Mouse (Mus musculus) erythroblast, adult 5-6 weeks (primary cell): ENCODE results near the gene Spop. TPM values are rescaled to one million over a fixed set of nuclear protein-coding genes. Genes with fewer than 3 reads are reported as not detected.

ENCODE experiments used
- ATAC-seq: replicated peaks from 2 replicates; pipeline ENCODE4 v1.8.0; 2016; ENCODE audit warnings: moderate number of reproducible peaks, mild to moderate bottlenecking, moderate TSS enrichment, inconsistent platforms; ENCODE audit not compliant: poor library complexity, low FRiP score, severe bottlenecking
- total RNA-seq, 2 experiments: library from RNA; stranded (forward) in 1 of 2; stranded (reverse) in 1 of 2; fragments of 150-400 nt in 1 of 2; fragments of 200-764, 138-1000 nt in 1 of 2; gene quantifications; 2 replicates each; pipeline versions ENCODE4 v1.2.3 to v1.2.4; 2015 to 2017; ENCODE audit warnings: low replicate concordance in 2 of 2

Gene Spop
- total RNA-seq, 2 experiments from 2014 or later, result 43.5 to 51.9 TPM

DNA sequence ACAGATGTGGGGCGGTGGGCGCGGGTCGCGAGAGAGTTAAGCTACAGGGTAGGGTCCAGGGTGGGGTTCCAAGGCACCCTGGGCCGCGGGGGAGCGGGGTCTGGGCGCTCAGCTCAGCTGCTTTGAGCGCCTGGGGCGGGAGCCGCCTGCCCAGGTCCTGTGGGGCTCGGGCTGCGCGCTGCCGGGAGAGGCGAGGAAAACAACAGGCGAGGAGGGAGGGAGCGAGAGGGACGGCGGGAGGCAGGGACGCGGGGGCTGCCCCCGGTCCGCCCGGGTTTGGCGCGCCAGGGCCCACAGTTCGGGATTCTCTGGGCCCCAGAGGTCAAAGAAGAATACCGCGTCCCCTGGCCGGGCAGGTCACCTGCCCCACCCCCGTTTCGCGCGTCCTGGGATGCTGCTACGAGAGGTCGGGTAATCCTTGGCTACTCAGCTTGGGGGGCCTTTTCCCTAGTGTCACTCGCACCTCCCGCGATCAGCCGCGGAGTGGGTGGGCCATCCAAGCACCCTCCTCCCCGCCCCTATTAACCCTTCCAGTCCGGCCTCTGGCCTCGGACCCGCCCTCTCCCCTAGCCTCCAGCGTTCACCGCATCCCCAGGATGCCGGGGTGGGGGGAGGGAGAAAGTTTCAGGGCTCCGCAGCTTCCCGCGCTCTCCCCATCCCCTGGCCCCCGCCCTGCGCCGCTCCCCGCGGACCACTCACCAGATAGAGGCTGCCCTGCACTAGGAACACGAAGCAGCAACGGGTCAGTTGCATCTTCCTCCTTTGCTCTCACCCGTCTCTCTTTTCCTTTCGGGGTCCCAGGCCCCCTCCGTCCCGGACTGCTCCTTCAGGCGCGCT, 99.8 kb downstream of the Spop start:
- ATAC-seq, result no peak

DNA sequence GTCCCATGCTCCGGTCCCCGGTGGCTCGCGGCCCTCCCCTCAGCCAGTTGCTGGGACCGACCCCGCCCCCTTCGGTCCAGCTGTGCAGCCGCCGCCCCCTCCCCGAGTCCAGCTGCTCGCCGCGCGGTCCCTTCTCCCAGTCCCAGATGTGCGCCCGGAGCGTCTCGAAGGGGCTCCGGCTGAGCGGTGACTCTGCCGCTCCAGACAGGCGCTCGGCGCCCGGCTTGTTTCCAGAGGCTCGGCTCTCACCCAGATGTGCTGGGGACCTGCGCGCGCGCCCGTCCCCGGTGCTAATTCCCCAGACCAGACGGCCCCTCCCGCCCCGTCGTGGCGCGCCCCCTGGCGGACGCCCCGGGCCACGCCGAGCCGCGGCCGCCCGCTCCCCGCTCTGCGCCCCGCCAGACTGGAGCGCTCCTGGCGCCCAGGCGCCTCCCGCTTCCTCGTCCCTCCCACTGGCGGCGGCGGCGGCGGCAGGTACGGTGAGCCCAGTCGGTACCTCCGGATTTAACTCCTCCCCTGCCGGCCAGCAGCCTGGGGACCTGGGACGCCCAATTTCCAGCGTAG, 100.5 kb downstream of the Spop start, which contains the start of gene Nxph3:
Nxph3 (minus strand) TSS at position 273 of the 564 bp plus-strand sequence.
- ATAC-seq, result no peak

DNA sequence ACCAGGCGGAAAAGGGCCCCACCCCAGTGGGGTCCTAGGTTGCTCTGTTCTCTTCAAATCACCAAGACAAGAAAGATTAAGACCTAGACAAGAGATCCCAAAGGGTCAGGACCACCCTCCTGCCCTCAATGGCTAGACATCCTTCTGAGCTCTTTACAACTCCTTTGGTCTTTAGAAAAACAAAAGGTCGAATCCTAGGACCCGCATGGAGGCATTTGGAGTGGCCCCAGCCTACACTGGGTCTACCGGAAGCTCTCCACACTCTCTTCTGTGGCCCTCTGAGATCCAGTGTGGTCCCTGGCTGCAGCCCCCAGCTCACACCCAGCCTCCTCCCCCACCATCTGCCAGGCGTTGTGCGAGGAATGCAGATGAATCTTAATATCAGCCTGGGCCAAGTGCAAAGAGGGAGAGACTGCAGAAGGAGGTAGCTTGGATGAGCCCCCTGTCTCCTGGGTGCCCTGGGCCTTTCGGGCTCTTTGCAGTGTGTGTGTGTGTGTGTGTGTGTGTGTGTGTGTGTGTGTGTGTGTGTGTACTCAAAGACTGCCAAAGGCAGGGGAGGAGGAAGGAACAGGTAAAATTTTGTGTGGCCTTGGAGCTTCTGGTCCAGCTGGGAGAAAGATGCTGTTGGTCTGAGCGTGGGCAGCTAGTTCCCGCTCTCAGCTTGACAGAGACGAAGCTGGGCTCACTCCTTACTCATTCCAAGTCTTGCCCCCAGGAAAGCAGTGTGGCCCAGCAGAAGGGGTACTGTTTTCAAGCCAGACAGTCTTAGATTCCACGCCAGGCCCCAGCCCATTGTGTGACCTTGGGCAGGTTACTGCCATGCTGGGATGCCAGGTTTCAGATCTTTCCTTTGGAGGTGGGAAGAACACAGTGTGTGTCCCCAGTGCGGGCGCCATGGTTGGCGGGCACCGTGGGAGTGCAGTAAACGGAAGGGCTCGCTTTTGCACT, 101.8 kb downstream of the Spop start:
- no peak for ATAC-seq

DNA sequence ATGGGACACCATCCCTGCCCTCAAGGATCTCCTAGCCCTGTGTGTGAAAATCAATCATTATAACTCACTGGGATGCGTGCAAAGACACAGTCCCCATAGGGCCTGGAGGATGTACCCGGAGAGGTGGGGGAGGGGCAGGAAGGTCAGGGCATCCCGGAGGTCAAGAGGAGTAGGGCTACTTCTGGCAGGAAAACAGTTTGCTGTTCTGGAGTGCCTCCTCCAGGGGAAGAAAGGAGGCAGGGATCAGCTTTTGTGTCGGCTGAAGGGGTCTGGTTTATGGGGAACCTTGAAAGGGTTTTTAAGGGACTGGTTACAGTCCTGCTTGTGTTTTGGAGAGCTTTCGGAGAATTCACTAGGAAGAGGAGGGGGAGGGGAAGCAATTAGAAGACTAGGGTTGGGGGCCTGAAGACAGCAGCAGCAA, 102.6 kb downstream of the Spop start:
- ATAC-seq, result no peak

DNA sequence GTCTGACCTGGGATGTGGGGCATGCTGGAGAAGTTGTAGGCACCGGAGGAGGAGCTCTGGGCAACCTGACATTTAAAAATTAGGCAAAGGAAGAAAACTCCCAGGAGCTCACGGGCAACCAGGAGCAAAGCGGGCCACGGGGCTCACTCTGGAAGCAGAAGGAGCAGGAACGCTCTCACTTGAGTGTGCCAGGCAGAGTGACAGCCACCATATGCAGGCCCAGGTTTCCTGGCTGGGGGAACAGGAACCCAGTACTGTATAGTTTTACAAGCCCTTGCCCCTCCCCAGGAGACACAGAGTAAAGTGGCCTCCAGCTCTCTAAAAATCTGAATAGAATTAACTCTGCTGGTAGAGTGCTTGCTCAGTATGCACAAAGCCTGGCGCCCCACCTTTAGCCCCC, 103.3 kb downstream of the Spop start:
- no peak for ATAC-seq

DNA sequence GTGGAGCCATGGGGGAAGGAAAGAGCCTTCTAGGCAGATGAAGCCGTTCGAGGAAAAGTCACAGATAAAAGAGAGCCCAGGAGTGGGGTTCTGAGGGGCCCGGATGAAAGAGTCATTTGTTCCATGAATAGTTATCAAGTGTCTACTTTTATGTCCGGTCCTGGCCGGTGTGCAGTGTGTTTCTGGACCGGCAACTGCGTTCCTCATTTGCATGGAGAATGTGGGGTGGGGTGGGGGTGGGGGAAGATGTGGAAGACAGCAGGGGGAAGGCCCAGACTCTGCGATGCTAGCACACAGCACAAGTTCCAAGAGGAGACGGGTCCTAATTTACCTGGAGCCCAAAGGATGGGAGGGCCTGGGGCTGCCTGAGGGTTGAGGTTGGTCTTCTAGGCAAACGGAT, 105.4 kb downstream of the Spop start:
- no peak for ATAC-seq

DNA sequence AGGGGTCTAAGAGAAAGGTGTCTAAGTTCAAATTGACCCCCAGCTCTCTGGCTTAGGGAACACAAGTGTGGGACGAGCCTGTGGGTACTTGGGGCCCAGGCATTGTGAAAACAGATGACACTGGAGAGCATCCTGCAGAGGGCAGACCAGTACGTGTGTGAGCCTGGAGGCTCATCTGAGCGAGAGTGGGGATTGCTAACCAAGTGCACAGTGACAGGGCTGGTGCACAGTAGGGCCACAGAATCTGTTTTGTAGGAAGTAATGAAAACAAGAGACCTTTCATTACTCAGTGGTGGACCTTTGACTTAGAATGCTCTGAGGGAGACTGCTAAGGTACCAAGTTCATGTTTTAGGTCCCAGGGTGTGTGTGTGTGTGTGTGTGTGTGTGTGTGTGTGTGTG, 106.1 kb downstream of the Spop start:
- no peak for ATAC-seq

DNA sequence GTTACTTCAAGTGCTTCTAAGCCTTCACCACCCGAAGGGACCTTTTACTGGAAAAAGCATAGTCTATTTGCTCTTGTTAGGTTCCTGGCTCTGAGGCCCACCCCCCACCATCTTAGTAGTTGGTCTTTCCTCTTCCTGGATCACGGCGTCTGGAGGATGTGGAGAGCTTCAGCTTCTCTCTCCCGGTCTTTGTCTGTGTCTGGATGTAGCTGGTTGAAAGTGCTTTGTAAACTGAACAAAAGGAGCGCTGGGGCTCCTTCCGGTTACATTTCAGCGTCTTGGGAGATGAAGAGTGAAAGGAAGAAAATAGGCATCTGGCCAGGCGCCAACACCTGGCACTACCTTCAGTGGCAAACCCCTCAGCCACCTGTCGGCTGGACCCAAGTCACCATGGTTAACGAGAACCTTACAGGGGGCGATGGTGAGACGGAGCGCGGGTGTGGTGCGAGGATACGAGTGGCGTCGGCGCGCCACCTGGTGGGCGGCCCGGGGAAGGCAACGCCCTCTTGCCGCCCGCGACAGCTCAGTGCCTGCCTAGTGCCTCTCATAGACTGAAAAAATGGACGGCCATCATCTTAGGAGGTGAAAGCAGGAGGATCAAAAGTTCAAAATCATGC, 106.7 kb downstream of the Spop start:
- ATAC-seq, result peak; percentile 90

DNA sequence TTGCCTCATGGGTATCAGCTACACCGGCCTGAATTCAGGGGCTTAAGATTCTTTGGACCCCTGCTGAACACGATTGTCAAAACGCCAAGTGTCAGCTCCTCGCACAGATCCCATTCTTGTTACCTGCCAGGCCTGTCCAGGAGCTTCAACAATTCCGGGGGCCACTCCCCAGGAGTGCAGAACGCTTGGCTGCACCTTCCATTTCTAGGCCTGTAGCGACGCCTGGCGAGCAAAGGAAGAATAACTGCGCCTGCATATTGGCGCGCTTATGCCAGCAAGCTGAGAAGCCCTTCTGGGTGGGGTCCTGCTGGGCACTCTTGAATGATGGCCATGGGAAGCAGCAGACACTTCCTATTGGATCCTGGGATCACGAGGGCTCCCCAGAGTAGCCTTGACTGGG, 107.7 kb downstream of the Spop start:
- ATAC-seq, result peak; percentile 54

DNA sequence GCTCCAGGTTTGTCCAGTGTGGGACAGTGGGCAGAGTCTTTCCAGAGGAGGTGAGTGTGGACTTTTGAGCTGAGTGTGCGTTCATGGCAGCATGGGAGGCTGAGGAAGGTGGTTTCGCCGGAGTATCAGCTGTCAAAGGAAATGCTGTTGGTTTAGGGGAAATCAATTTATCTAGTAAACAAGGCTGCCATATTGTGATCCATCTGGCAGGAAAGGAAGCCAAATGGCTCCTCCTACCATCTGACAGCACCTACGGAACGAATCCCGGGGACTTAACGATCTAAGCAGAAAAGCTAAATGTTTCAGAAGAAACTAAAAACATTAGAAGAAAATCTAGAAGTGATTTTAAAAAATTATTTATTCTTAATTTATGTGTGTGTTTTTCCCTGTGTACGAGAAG, 113.4 kb downstream of the Spop start:
- no peak for ATAC-seq

DNA sequence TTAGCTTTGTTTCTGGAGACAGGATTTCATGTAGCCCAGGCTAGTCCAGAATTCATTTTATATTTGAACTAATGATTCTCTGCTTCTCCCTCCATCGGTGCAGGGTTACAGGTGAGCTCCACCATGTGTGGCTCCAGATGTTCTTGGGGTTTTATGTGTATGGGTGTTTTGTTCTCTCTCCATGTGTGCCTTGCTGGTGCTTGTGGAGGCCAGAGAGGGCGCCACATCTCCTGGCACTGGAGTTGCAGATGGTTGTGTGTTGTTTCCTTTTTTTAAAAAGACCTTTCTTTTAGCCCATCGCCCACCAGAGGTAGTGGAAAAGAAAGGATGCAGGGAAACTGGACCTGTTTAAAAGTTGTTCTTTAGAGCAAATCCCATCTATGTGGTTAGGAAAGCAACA, 114.4 kb downstream of the Spop start:
- no peak for ATAC-seq

DNA sequence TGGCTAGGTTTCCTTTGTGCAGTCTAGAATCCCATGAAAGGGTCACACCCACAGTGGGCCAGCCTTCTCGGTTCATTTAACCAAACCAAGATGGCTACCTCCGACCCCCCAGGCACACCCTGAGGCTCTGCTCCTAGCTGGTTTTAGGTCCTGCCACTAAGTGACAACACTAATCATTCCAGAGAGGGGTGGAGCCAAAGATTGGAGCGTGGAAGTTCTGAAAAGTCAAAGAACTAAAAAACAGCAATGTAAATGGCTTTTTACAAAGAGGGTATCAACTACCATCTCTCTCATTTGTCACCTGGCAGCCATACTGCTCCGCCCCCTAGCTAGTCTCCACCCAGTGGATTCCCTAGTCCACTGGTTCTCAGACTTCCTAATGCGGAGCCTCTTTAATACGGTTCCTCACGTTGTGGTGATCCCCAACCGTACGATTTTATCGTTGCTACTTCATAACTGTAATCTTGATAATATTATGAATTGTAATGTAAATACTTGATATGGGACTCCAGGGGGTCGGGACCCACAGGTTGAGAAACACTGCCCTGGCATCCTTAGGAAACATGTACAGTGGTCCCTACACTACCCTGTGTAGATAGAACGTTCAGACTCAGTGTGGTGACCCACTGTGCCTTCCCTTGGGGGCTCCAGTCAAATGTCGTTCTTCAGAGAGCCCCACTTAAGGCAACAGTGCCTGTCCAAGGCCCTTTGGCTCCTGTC, 118.6 kb downstream of the Spop start:
- no peak for ATAC-seq

DNA sequence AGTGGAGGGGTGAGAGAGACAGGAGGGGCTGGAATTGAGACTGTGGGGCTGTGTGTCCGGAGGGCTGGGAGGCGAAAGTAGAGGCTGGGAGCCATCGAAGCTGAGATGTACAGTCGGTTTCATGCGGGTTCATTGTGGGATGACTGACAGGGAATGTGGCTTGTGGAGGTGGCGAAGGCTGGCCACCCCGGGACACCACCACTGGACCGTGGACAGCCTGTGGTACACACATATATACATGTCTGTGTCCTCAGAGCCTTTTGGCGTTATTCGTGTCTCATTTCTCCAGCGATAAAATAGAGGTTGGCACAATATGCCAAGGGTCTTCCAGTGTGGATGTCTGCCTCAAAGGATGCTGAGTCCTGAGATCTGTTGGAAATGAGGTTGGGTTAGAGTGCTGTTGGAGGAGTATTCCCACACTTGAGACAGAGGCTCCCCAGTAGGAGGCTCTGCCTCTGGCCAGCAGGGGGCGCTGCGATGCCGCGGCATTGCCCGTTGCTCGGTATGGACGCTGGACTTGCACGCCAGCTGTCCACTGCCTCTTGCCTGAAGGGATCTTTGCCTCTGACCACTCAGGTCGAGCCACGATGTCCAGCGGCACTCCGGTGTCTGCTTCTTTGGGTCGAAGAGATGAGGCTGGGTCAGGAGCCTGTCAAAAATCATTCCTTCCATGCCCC, 119.7 kb downstream of the Spop start:
- peak; percentile 73 for ATAC-seq

DNA sequence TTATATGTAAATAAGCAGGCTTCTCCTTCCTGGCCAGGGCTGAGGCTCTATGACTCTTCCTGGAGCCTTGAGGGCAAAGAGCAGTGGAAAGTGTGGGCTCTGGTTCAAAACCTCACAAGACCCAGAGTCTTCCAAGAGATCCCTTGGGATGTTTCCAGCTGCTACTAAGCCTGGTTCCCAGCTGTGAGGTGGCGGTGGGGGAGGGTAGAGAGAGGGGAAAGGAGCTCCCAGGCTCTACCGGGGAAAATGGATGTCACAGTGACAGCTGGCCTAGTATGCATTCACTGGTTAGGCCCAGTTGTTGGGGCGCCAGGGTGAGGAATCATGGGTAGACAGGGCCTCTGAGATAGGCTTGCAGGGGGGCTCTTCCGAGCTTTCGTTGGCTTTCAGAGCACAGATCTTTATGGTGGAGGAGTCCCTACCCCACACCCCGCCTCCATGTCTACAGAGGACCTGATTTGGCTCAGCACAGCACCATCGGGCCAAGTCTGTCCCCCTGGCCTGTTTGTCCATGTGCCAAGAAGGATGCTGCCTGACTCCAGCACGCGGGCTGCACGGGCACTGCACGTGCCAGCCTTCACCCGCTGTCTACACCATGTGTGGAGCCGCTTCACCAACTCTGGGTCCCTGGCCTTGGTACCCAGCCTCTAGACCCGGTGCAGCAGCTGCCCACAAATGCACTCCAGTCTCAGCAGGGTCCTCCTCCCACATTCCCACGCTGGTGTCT, 124.7 kb downstream of the Spop start:
- no peak for ATAC-seq

DNA sequence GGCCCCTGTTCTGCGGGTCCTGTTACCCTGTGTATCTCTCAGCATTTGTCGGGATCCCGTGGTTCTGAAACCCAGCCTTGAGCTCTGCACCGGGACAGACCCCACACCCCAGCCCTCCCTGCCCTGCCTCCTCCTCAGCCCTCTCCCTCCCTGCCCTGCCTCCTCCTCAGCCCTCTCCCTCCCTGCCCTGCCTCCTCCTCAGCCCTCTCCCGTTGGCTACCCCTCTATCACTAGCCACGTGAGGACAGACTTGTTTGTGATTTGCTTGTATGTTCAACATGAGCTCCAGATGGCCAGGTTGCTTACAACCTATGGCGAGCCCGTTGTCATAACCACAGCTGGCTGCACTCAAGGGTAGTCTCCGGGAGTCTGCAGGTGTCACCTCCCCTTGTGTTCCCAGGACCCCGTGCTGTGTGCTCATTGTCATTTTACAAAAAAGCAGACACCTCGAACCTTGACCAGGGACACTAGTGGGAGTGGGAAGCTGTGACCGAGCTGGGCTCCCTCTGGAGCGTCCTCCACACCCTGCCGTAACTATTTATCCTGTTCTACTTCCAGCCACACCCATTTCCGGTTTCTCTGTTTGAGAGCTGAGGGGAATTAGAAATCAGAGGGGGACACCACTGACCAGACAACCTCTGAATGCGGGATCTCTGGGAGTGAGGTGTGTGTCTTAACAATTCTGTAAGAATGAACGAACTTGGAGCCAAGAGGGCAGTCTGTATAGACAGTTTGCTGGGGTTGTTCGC, 126.9 kb downstream of the Spop start:
- no peak for ATAC-seq
